Mouse (Mus musculus): Measurements from ENCODE around the gene Ttll12. TPM values are rescaled to one million over a fixed set of nuclear protein-coding genes. Genes with fewer than 3 reads are reported as not detected.

The Ttll12 gene
- polyA plus RNA-seq, 1 experiment, result 56.6 TPM

- TF ChIP-seq CTCF (IDR thresholded peaks at IDR 0.05; ENCODE audit: borderline replicate concordance, extremely low read depth, insufficient read depth, insufficient read length) (no peak), POLR2A (IDR thresholded peaks at IDR 0.05; ENCODE audit: borderline replicate concordance, extremely low read depth, insufficient read depth, insufficient read length, poor library complexity, severe bottlenecking) (no peak)
- DNase-seq (ENCODE audit: low read depth), result no peak
Measured at GRCm38 (mm10) chr15:83615245-83615644, 20.3 kb upstream of the Ttll12 start.

GRCm38 (mm10) chr15:83607115-83607802 lies 12.3 kb upstream of the Ttll12 start:
- peak; percentile 82 for TF ChIP-seq CTCF (IDR thresholded peaks at IDR 0.05; ENCODE audit: borderline replicate concordance, extremely low read depth, insufficient read depth, insufficient read length)
- no peak for TF ChIP-seq POLR2A (IDR thresholded peaks at IDR 0.05; ENCODE audit: borderline replicate concordance, extremely low read depth, insufficient read depth, insufficient read length, poor library complexity, severe bottlenecking)

GRCm38 (mm10) chr15:83606700-83607099 lies 11.7 kb upstream of the Ttll12 start:
- no peak for DNase-seq (ENCODE audit: low read depth)

More at GRCm38 (mm10) chr15:83607115-83607802, 12.3 kb upstream of the Ttll12 start:
- peak; percentile 67 for DNase-seq (ENCODE audit: low read depth)

GRCm38 (mm10) chr15:83606216-83606615 lies 11.3 kb upstream of the Ttll12 start:
- TF ChIP-seq CTCF (IDR thresholded peaks at IDR 0.05; ENCODE audit: borderline replicate concordance, extremely low read depth, insufficient read depth, insufficient read length) (no peak), POLR2A (IDR thresholded peaks at IDR 0.05; ENCODE audit: borderline replicate concordance, extremely low read depth, insufficient read depth, insufficient read length, poor library complexity, severe bottlenecking) (no peak)
- no peak for DNase-seq (ENCODE audit: low read depth)

More at GRCm38 (mm10) chr15:83606700-83607099, 11.7 kb upstream of the Ttll12 start:
- no peak for TF ChIP-seq CTCF (IDR thresholded peaks at IDR 0.05; ENCODE audit: borderline replicate concordance, extremely low read depth, insufficient read depth, insufficient read length)
- no peak for TF ChIP-seq POLR2A (IDR thresholded peaks at IDR 0.05; ENCODE audit: borderline replicate concordance, extremely low read depth, insufficient read depth, insufficient read length, poor library complexity, severe bottlenecking)

- no peak for DNase-seq (ENCODE audit: low read depth)
- TF ChIP-seq POLR2A (IDR thresholded peaks at IDR 0.05; ENCODE audit: borderline replicate concordance, extremely low read depth, insufficient read depth, insufficient read length, poor library complexity, severe bottlenecking), result no peak
- no peak for TF ChIP-seq CTCF (IDR thresholded peaks at IDR 0.05; ENCODE audit: borderline replicate concordance, extremely low read depth, insufficient read depth, insufficient read length)
Measured at GRCm38 (mm10) chr15:83603426-83603825, 8.5 kb upstream of the Ttll12 start.

GRCm38 (mm10) chr15:83603046-83603396 lies 8.1 kb upstream of the Ttll12 start:
- TF ChIP-seq CTCF (IDR thresholded peaks at IDR 0.05; ENCODE audit: borderline replicate concordance, extremely low read depth, insufficient read depth, insufficient read length) (no peak), POLR2A (IDR thresholded peaks at IDR 0.05; ENCODE audit: borderline replicate concordance, extremely low read depth, insufficient read depth, insufficient read length, poor library complexity, severe bottlenecking) (no peak)
- no peak for DNase-seq (ENCODE audit: low read depth)

- peak; percentile 8 for DNase-seq (ENCODE audit: low read depth)
- TF ChIP-seq POLR2A (IDR thresholded peaks at IDR 0.05; ENCODE audit: borderline replicate concordance, extremely low read depth, insufficient read depth, insufficient read length, poor library complexity, severe bottlenecking) (no peak), CTCF (IDR thresholded peaks at IDR 0.05; ENCODE audit: borderline replicate concordance, extremely low read depth, insufficient read depth, insufficient read length) (no peak)
Measured at GRCm38 (mm10) chr15:83602372-83603045, 7.6 kb upstream of the Ttll12 start.

GRCm38 (mm10) chr15:83601185-83601584 lies 6.2 kb upstream of the Ttll12 start:
- TF ChIP-seq CTCF (IDR thresholded peaks at IDR 0.05; ENCODE audit: borderline replicate concordance, extremely low read depth, insufficient read depth, insufficient read length) (no peak), POLR2A (IDR thresholded peaks at IDR 0.05; ENCODE audit: borderline replicate concordance, extremely low read depth, insufficient read depth, insufficient read length, poor library complexity, severe bottlenecking) (no peak)
- DNase-seq (ENCODE audit: low read depth), result no peak

GRCm38 (mm10) chr15:83596833-83597232 lies 1.9 kb upstream of the Ttll12 start:
- TF ChIP-seq POLR2A (IDR thresholded peaks at IDR 0.05; ENCODE audit: borderline replicate concordance, extremely low read depth, insufficient read depth, insufficient read length, poor library complexity, severe bottlenecking) (no peak), CTCF (IDR thresholded peaks at IDR 0.05; ENCODE audit: borderline replicate concordance, extremely low read depth, insufficient read depth, insufficient read length) (no peak)
- no peak for DNase-seq (ENCODE audit: low read depth)

GRCm38 (mm10) chr15:83595364-83595711 lies 381 bp upstream of the Ttll12 start:
- DNase-seq (ENCODE audit: low read depth), result no peak

GRCm38 (mm10) chr15:83593702-83594512 lies 1.1 kb downstream of the Ttll12 start:
- DNase-seq (ENCODE audit: low read depth), result peak; percentile 32
- TF ChIP-seq CTCF (IDR thresholded peaks at IDR 0.05; ENCODE audit: borderline replicate concordance, extremely low read depth, insufficient read depth, insufficient read length) (no peak), POLR2A (IDR thresholded peaks at IDR 0.05; ENCODE audit: borderline replicate concordance, extremely low read depth, insufficient read depth, insufficient read length, poor library complexity, severe bottlenecking) (no peak)

More at GRCm38 (mm10) chr15:83595364-83595711, 381 bp upstream of the Ttll12 start:
- TF ChIP-seq CTCF (IDR thresholded peaks at IDR 0.05; ENCODE audit: borderline replicate concordance, extremely low read depth, insufficient read depth, insufficient read length) (no peak), POLR2A (IDR thresholded peaks at IDR 0.05; ENCODE audit: borderline replicate concordance, extremely low read depth, insufficient read depth, insufficient read length, poor library complexity, severe bottlenecking) (no peak)
